ENCODE assay signal across 12 mouse cellular contexts in the genomic region with DNA sequence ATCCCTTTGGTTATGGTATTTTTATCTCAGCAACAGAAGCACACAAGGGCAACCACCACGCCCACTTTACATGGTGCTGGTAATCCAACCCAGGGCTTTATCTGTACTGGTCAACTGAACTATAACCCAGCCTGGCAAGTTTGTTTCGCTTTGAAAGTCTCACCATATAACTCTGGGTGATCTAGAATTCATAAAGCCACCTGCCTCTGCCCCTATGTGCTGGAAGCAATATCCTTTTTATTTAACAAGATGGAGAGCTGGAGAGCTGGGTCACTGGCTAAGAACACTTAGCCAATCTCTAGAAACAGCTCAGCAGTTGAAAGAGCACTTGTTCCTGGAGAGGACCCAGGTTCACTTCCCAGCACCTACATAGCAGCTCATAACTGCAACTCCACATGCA.
"Had no signal": no experiment of that assay in that cellular context is flagged by ENCODE, and none has a peak within 500 bp of the region (broad histone marks: within the 10 kb centered on the region; RNA-seq: fewer than 3 reads in every experiment).

No protein-coding gene starts in this region.

- H3K9me3 ChIP-seq: limb, embryonic 12.5 days; midbrain, embryonic 13.5 days had no signal

- H3K4me1 ChIP-seq: limb, embryonic 12.5 days; midbrain, embryonic 13.5 days had no signal

- H3K27me3 ChIP-seq: limb, embryonic 12.5 days; midbrain, embryonic 13.5 days had no signal

- DNase-seq: kidney, adult 11 months; kidney, adult 9 months; kidney, postnatal 36 days; layer of hippocampus, adult 9-11 months; lung, adult 2 months; lung, postnatal 10 days; right cerebral cortex, adult 18-20 months; thymus, postnatal 4 days had no signal

- H3K9ac ChIP-seq: limb, embryonic 12.5 days; midbrain, embryonic 13.5 days had no signal

- H3K4me2 ChIP-seq: limb, embryonic 12.5 days; midbrain, embryonic 13.5 days had no signal

- ATAC-seq: midbrain, embryonic 13.5 days had no signal

- H3K27ac ChIP-seq: kidney, postnatal 0 days; limb, embryonic 12.5 days; macrophage; midbrain, embryonic 13.5 days had no signal

- H3K4me3 ChIP-seq: limb, embryonic 12.5 days; midbrain, embryonic 13.5 days had no signal
